Mouse (Mus musculus) stomach, embryonic 16.5 days (tissue): ENCODE data around the gene Plaur. TPM values are rescaled to one million over a fixed set of nuclear protein-coding genes. Genes with fewer than 3 reads are reported as not detected.

ENCODE experiments used
- ATAC-seq: fragments of 200-750 bp; cut with Nextera tagmentation; 2 replicates; pipeline ENCODE4 v1.8.0; 2017; ENCODE audit warnings: moderate number of reproducible peaks, moderate TSS enrichment; ENCODE audit not compliant: insufficient read depth, low FRiP score
- H3K27ac ChIP-seq: fragments of 300-500 bp; sonication (generic); 2 replicates; pipeline ENCODE4 v1.5.1; 2014; ENCODE audit warnings: low read length
- H3K27me3 ChIP-seq: fragments of 300-500 bp; sonication (generic); 2 replicates; pipeline ENCODE4 v1.6.1; 2014; ENCODE audit warnings: low read length, control low read depth, mixed read lengths; ENCODE audit not compliant: control insufficient read depth, insufficient read depth
- H3K36me3 ChIP-seq: fragments of 300-500 bp; sonication (generic); 2 replicates; pipeline ENCODE4 v1.6.1; 2014; ENCODE audit warnings: low read length; ENCODE audit not compliant: control insufficient read depth, insufficient read depth
- H3K4me1 ChIP-seq: fragments of 300-500 bp; sonication (generic); 2 replicates; pipeline ENCODE4 v1.6.1; 2014; ENCODE audit warnings: low read length, control low read depth, mixed read lengths; ENCODE audit not compliant: control insufficient read depth, insufficient read depth
- H3K4me2 ChIP-seq: fragments of 300-500 bp; sonication (generic); 2 replicates; pipeline ENCODE4 v1.6.1; 2014; ENCODE audit warnings: low read depth, low read length, mixed read lengths
- H3K4me3 ChIP-seq: fragments of 300-500 bp; sonication (generic); replicated peaks from 2 replicates; pipeline ENCODE4 v1.5.1; 2014; ENCODE audit warnings: mild to moderate bottlenecking, low read length
- H3K9ac ChIP-seq: fragments of 300-500 bp; sonication (generic); 2 replicates; pipeline ENCODE4 v1.6.1; 2014; ENCODE audit warnings: low read length
- H3K9me3 ChIP-seq: fragments of 300-500 bp; sonication (generic); replicated peaks from 2 replicates; pipeline ENCODE4 v1.6.1; 2016; ENCODE audit warnings: low read length, control low read depth; ENCODE audit not compliant: control insufficient read depth
- WGBS: fragments of 180-500 bp; shearing (Covaris S2); extraction: QIAGEN DNeasy Blood & Tissue Kit; methylation state at CpG from one replicate; pipeline ENCODE4 v1.1.7; 2014; 5-methylcytosine and 5-hydroxymethylcytosine counted together
- polyA plus RNA-seq: library from polyadenylated mRNA; unstranded; fragments of >200 nt; fragmentation: Nextera tagmentation; extraction: Ambion mirVana; gene quantifications from 2 replicates; pipeline ENCODE4 v1.2.1, GENCODE M21; 2015

The Plaur gene
- polyA plus RNA-seq, 1 experiment from 2014 or later = 13.3 TPM

GRCm38 (mm10) chr7:24425919-24426318 is 36.4 kb upstream of the Plaur start:
- H3K4me3 ChIP-seq = no peak overlapping the region
- no peak overlapping the region for H3K9ac ChIP-seq
- no peaks in the 10 kb centered on the region; the same call in 1 of the 2 replicates for H3K36me3 ChIP-seq
- no peak overlapping the region for H3K27ac ChIP-seq
- no peaks in the 10 kb centered on the region for H3K9me3 ChIP-seq
- no peaks in the 10 kb centered on the region for H3K4me1 ChIP-seq
- no peak for ATAC-seq
- H3K27me3 ChIP-seq = no peaks in the 10 kb centered on the region
- H3K4me2 ChIP-seq = no peak overlapping the region
- 73% methylated on average over 9 of the region's 9 CpGs for WGBS

- H3K4me1 ChIP-seq = no peaks in the 10 kb centered on the region
- H3K4me2 ChIP-seq = no peak overlapping the region
- no peak overlapping the region for H3K9ac ChIP-seq
- H3K9me3 ChIP-seq = no peaks in the 10 kb centered on the region
- ATAC-seq = no peak
- no peak overlapping the region for H3K27ac ChIP-seq
- H3K36me3 ChIP-seq = no peaks in the 10 kb centered on the region; the same call in 1 of the 2 replicates
- H3K4me3 ChIP-seq = no peak overlapping the region
- no peaks in the 10 kb centered on the region for H3K27me3 ChIP-seq
- 91% methylated on average over 8 of the region's 8 CpGs for WGBS
Measured at GRCm38 (mm10) chr7:24427168-24427567, 35.1 kb upstream of the Plaur start.

GRCm38 (mm10) chr7:24428725-24429124 is 33.6 kb upstream of the Plaur start:
- H3K4me2 ChIP-seq = no peak overlapping the region

GRCm38 (mm10) chr7:24429413-24430112 is 32.7 kb upstream of the Plaur start:
- no peak for ATAC-seq
- H3K4me1 ChIP-seq = no peaks in the 10 kb centered on the region
- no peaks in the 10 kb centered on the region for H3K36me3 ChIP-seq
- WGBS = 58% methylated on average over 16 of the region's 16 CpGs
- no peak overlapping the region for H3K4me2 ChIP-seq
- H3K9ac ChIP-seq = no peak overlapping the region
- no peak overlapping the region for H3K4me3 ChIP-seq
- peaks cover 12% of the 10 kb centered on the region; the same call in 1 of the 2 replicates for H3K27me3 ChIP-seq
- no peak overlapping the region; the same call in 1 of the 2 replicates for H3K27ac ChIP-seq
- H3K9me3 ChIP-seq = no peaks in the 10 kb centered on the region

More at GRCm38 (mm10) chr7:24428725-24429124, 33.6 kb upstream of the Plaur start:
- peaks cover 12% of the 10 kb centered on the region; the same call in 1 of the 2 replicates for H3K27me3 ChIP-seq
- no peaks in the 10 kb centered on the region for H3K4me1 ChIP-seq
- 87% methylated on average over 5 of the region's 5 CpGs for WGBS
- H3K36me3 ChIP-seq = no peaks in the 10 kb centered on the region
- H3K4me3 ChIP-seq = no peak overlapping the region
- no peak overlapping the region for H3K27ac ChIP-seq
- no peaks in the 10 kb centered on the region for H3K9me3 ChIP-seq
- H3K9ac ChIP-seq = no peak overlapping the region
- ATAC-seq = no peak

- Histone ChIP-seq H3K36me3 (no peaks in the 10 kb centered on the region), H3K4me2 (no peak overlapping the region), H3K27me3 (peaks cover 12% of the 10 kb centered on the region; the same call in 1 of the 2 replicates), H3K4me1 (no peaks in the 10 kb centered on the region), H3K4me3 (no peak overlapping the region), H3K27ac (no peak overlapping the region), H3K9ac (no peak overlapping the region), H3K9me3 (no peaks in the 10 kb centered on the region)
- 92% methylated on average over 15 of the region's 15 CpGs for WGBS
- no peak for ATAC-seq
Measured at GRCm38 (mm10) chr7:24430551-24431345, 31.5 kb upstream of the Plaur start.

- H3K36me3 ChIP-seq = no peaks in the 10 kb centered on the region
- H3K9ac ChIP-seq = no peak overlapping the region
- ATAC-seq = no peak
- no peaks in the 10 kb centered on the region for H3K4me1 ChIP-seq
- no peak overlapping the region for H3K27ac ChIP-seq
- WGBS = 18% methylated on average over 11 of the region's 11 CpGs
- H3K27me3 ChIP-seq = peaks cover 12% of the 10 kb centered on the region; the same call in 1 of the 2 replicates
- no peaks in the 10 kb centered on the region for H3K9me3 ChIP-seq
- no peak overlapping the region for H3K4me3 ChIP-seq
- no peak overlapping the region for H3K4me2 ChIP-seq
Measured at GRCm38 (mm10) chr7:24431713-24432112, 30.6 kb upstream of the Plaur start.

GRCm38 (mm10) chr7:24435305-24435704 is 27.0 kb upstream of the Plaur start:
- no peaks in the 10 kb centered on the region for H3K9me3 ChIP-seq
- H3K27me3 ChIP-seq = peaks cover 12% of the 10 kb centered on the region; the same call in 1 of the 2 replicates
- no peaks in the 10 kb centered on the region for H3K36me3 ChIP-seq
- H3K9ac ChIP-seq = no peak overlapping the region
- H3K4me2 ChIP-seq = no peak overlapping the region
- no peaks in the 10 kb centered on the region for H3K4me1 ChIP-seq
- no peak for ATAC-seq
- H3K27ac ChIP-seq = no peak overlapping the region
- no peak overlapping the region for H3K4me3 ChIP-seq
- 79% methylated on average over 5 of the region's 5 CpGs for WGBS

GRCm38 (mm10) chr7:24437981-24438380 is 24.3 kb upstream of the Plaur start:
- WGBS = 63% methylated on average over 10 of the region's 10 CpGs
- no peak overlapping the region; the same call in 1 of the 2 replicates for H3K27ac ChIP-seq
- ATAC-seq = no peak

GRCm38 (mm10) chr7:24439191-24439590 is 23.1 kb upstream of the Plaur start:
- Histone ChIP-seq H3K4me1 (no peaks in the 10 kb centered on the region), H3K27ac (no peak overlapping the region), H3K4me3 (no peak overlapping the region), H3K9me3 (no peaks in the 10 kb centered on the region), H3K9ac (no peak overlapping the region), H3K27me3 (no peaks in the 10 kb centered on the region), H3K4me2 (no peak overlapping the region), H3K36me3 (no peaks in the 10 kb centered on the region)
- ATAC-seq = no peak
- WGBS = 80% methylated on average over 6 of the region's 6 CpGs

More at GRCm38 (mm10) chr7:24437981-24438380, 24.3 kb upstream of the Plaur start:
- no peaks in the 10 kb centered on the region for H3K9me3 ChIP-seq
- no peaks in the 10 kb centered on the region for H3K4me1 ChIP-seq
- H3K36me3 ChIP-seq = no peaks in the 10 kb centered on the region
- H3K4me2 ChIP-seq = no peak overlapping the region
- 0 out of 2 replicates have a peak overlapping the region, but pooled peaks have one; percentile 21 for H3K9ac ChIP-seq
- peaks cover 5% of the 10 kb centered on the region; the same call in 1 of the 2 replicates for H3K27me3 ChIP-seq
- no peak overlapping the region for H3K4me3 ChIP-seq
